Mouse (Mus musculus) kidney, adult 2 months (tissue): ENCODE measurements around the gene Creb5.

Experiments used
- CTCF ChIP-seq: fragments of 200-500 bp; conservative IDR thresholded peaks from 2 replicates; pipeline ENCODE4 v1.5.1; 2011; ENCODE audit warnings: low read depth, mild to moderate bottlenecking, control low read depth, low read length, moderate library complexity, mixed read lengths; ENCODE audit not compliant: insufficient read depth, insufficient read length
- POLR2A ChIP-seq: fragments of 200-500 bp; IDR thresholded peaks from one replicate; pipeline ENCODE4 v1.6.1; 2011; ENCODE audit warnings: low read depth, low read length, control low read depth

DNA sequence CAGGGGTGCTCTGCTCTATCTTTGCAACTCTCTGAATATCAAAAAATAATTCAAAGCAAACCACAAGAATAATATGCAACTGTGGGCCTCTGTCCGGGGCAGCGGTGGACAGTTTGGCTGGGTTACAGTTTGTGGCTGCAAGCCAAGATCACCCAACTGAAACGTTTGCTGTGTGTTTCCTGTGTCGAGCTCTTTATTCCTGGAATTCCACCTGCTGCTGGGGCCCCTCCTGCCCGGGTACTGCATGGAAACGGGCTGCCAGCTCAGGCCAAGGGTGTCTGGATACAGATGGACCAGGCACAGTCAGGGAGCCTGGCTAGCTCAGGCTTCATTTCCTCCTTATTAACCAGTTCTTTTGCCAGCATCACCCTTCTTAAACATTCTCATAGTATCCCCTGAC lies 269.0 kb downstream of the Creb5 start:
- no peak for TF ChIP-seq POLR2A
- no peak for TF ChIP-seq CTCF
